Mouse (Mus musculus): Measurements from ENCODE around the gene BC037034. TPM values are rescaled to one million over a fixed set of nuclear protein-coding genes. Genes with fewer than 3 reads are reported as not detected.
A peak's percentile ranks its signal among the peaks of the same experiment; 100 is the strongest.

Gene BC037034
- total RNA-seq, 4 experiments from 2014 or later = 2.7 to 4.4 (median 3.4) TPM

GRCm38 (mm10) chr5:138262582-138263240, 1.1 kb downstream of the BC037034 start:
- DNase-seq (ENCODE audit: low spot score) = no peak

DNA sequence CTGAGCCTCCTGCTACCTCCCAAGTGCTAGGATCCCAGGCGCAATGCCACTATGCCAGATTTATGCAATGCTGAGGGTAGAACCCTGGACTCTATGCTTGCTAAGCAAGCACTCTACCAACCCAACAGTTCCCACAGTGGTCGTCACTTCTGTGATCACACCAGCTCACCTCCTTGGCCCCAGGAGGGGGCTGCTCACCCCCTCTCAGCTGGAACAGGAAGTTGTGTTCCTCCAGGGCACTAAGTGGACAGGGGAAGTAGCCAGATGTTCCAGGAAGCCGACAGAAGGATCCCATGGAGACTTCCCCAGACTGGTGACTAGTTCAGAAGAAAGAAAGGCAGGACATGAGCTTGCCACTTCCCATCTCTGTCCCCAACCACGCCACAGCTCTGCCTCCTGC, 1.8 kb downstream of the BC037034 start:
- no peak for DNase-seq (ENCODE audit: low spot score)

DNA sequence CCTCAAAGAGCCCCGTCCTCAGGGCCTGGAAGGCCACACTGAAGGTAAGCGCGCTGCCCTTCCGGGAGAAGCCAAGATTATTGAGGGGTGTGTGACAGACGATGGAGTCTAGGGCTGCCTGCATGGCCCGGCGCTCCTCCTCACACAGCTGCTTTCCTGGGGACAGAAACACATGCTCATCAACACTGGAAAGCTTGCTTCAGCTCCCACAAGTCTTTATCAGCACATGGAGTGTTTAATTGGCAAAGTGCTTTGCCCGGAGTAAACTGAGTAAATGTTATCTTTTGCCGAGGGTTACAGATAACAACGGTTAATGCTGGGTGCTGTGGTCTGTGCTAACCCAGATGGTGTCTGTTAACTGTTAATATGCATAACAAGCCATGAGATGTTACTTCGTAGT, 3.0 kb downstream of the BC037034 start:
- no peak for DNase-seq (ENCODE audit: low spot score)

- no peak for DNase-seq (ENCODE audit: low spot score)
Measured at GRCm38 (mm10) chr5:138260051-138260450, 3.8 kb downstream of the BC037034 start.

GRCm38 (mm10) chr5:138258993-138259392, 4.8 kb downstream of the BC037034 start:
- no peak for DNase-seq (ENCODE audit: low spot score)

DNA sequence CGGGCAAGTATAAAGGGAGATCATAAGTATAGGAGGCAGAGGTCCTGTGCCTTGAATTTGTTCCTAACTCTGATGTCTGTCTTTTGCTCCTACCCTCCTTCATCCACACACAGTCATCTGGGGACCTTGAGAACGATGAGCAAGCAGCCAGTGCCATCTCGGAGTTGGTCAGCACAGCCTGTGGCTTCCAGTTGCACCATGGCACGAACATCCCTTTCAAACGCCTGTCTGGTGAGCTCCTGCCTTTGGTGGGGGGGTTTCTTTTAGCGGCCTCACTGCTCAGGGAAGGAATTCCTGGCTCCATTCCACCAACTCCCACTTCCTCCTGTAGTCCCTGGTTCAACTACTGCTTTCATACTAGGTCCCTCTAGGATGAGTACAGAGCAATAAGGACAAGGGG, 5.3 kb downstream of the BC037034 start:
- DNase-seq (ENCODE audit: low spot score) = no peak

- DNase-seq (ENCODE audit: low spot score) = no peak
Measured at GRCm38 (mm10) chr5:138258078-138258477, 5.8 kb downstream of the BC037034 start.

- DNase-seq (ENCODE audit: low spot score) = no peak
Measured at GRCm38 (mm10) chr5:138257585-138257978, 6.3 kb downstream of the BC037034 start.

GRCm38 (mm10) chr5:138256966-138257584, 6.8 kb downstream of the BC037034 start:
- DNase-seq (ENCODE audit: low spot score) = no peak

- DNase-seq (ENCODE audit: low spot score) = no peak
Measured at GRCm38 (mm10) chr5:138256094-138256467, 7.8 kb downstream of the BC037034 start.

DNA sequence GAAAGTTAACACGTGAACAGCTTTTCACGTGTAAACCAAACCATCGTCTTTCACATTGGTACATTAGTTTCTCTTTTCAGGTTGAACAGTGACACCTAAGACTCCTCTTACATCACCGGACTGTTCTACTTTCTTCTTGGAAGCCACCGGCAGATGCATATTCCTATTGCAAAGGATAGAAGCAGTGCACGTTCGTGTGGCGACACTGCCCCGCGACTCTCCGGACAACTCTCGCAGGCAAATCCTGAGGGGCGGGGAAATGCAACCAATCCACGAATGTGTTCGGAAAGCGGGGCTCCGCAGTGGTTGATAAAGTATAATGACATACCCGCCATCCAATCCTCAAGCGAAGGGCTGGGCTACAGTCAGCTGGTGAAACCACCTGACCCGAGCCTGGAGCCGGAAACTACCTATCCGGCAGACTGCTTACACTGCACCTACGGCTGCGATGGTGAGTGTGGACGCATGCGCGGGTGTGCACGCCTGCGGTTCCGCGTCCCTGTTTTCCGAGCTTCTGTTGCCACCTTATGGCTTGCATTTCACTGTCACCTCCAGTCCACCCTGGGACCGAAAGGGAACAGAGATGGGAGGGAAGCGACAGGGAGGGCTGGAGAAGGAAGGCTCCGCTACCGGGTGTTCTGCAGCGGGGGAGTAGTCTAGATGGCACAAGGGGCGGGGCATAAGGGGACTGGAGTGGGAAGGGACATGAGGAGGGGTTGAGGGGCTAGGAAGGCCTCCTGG, 8.3 kb downstream of the BC037034 start, which contains the start of gene Lamtor4:
Gene Lamtor4, plus strand, starts transcription at position 130 of the 741 bp plus-strand sequence.
- DNase-seq (ENCODE audit: low spot score) = peak; percentile 99

GRCm38 (mm10) chr5:138253061-138253460, 10.8 kb downstream of the BC037034 start:
- no peak for DNase-seq (ENCODE audit: low spot score)

- DNase-seq (ENCODE audit: low spot score) = no peak
Measured at GRCm38 (mm10) chr5:138251144-138251543, 12.7 kb downstream of the BC037034 start.

DNA sequence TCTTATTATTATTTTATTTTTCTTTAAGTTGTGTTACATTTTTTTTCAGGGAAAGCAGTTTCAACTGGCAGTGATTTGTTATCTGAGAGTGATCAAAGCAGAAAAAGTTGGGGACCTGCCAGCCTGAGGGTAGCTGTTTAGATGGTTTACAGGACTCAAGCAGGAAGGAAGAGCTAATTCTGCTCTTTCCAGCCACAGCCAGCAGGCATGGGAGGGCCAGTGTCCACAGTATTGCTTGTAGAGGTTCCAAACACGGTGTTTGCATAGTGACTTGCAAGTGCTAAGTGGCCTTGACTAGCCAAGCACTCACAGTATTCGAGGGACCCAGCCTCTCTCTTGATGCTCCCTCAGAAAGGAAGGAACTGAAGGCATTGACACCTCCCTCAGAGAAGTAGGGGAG, 22.3 kb downstream of the BC037034 start:
- DNase-seq (ENCODE audit: low spot score) = no peak

DNA sequence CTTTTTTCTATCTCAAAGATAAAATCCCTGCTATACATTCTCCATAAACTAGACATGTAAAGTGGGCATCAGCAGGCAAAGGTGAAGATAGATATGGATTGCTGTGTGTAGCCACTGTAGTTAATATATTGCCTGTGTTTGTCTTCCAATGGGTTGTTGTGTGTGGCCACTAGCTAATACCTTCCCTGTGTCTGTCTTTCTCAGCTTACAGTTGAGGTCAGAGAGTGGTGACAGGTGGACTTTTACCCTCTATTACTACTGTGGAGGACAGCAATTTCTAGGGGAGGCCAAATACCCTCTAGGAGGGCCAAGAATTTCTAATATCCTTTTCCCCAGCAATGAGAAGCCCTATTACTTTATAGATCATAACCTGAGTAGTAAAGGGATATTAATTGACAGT, 29.6 kb downstream of the BC037034 start:
- no peak for DNase-seq (ENCODE audit: low spot score)

DNA sequence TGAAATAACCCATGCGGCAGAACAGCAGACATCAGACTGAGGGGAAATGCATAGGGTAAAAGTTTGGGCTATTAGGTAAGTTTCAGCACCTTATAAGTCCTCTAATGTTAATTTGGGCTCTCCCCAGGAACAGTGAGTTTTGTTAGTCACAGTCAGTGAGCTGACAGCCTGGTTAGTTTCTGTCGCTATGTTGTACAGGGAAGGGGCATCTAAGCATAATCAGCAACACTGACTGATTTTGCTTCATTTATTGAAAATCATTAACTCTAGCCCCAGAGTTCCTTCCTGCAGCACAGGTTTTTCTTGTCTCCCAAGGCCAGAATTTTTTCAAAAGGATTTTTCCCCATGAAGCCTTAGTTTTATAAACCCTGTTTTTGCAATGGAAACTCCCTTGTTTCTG, 30.1 kb downstream of the BC037034 start:
- DNase-seq (ENCODE audit: low spot score) = no peak

GRCm38 (mm10) chr5:138229511-138229910, 34.3 kb downstream of the BC037034 start:
- no peak for DNase-seq (ENCODE audit: low spot score)

DNA sequence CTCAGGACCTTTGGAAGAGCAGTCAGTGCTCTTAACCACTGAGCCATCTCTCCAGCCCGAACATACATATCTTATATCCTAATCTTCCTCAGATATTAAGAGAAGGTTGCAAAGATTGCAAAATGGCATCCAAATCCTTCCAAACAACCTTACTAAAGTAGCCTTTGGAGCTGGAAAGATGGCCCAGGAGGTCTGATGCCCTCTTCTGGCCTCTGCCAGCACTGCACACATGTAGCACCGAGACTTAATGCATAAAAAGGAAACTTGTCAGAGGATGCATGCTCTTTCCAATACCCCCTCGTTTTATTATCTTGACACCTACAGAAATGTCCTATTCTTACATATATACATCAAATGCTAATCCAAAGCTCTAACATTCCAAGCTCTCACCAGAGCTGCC, 35.8 kb downstream of the BC037034 start:
- no peak for DNase-seq (ENCODE audit: low spot score)

DNA sequence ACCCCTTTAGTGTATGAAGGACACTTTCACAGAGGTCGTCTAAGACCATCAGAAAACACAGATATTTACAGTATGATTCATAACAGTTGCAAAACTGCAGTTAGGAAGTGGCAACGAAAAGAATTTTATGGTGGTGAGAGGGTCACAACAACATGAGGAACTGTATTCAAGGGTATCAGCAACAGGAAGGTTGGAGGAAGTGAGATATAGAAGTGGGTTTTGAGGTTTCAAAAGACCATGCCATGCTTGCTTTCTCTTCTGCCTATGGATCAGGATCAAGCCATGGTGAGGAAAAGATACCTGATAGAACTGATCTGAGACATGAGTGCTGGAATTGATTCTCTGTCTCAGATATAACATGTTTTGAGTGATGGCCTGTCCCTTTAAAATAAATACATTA, 36.5 kb downstream of the BC037034 start:
- DNase-seq (ENCODE audit: low spot score) = peak; percentile 34

DNA sequence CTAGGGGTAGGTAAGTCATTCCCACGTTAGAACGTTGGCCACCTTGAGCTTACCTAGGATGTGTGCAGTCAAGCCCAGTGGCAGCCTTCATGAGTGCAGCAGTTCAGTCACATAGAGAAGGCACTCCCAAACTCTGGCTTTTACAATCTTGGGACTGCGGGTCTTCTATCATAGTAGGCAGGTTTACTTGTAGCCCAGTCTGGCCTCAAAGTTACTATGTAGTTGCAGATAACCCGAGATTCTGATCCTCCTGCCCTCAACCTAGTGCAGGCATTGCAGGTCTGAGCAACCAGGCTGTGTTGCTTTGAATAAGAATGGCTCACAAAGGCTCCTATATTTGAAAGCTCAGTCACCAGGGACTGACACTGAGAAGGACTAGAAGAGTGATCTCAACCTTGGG, 37.3 kb downstream of the BC037034 start:
- DNase-seq (ENCODE audit: low spot score) = no peak

GRCm38 (mm10) chr5:138225700-138226099, 38.1 kb downstream of the BC037034 start, which contains the start of gene Nxpe5:
TSS of gene Nxpe5 (plus strand) at chr5:138225898.
- DNase-seq (ENCODE audit: low spot score) = no peak

- no peak for DNase-seq (ENCODE audit: low spot score)
Measured at GRCm38 (mm10) chr5:138223287-138223686, 40.5 kb downstream of the BC037034 start.

GRCm38 (mm10) chr5:138222111-138222510, 41.7 kb downstream of the BC037034 start:
- DNase-seq (ENCODE audit: low spot score) = peak; percentile 78
